Mouse (Mus musculus): ENCODE data around the gene Cd9.

GRCm38 (mm10) chr6:125495361-125495760, 770 bp upstream of the Cd9 start:
- no peak for TF ChIP-seq GABPA (IDR thresholded peaks at IDR 0.05; ENCODE audit: insufficient replicate concordance, low read depth, low read length)
- no peak for TF ChIP-seq E2F4 (IDR thresholded peaks at IDR 0.05; ENCODE audit: insufficient replicate concordance, low read depth, low read length)
- TF ChIP-seq TBP (conservative IDR thresholded peaks at IDR 0.05; ENCODE audit: low read depth, low read length), result no peak
- no peak for TF ChIP-seq MAFK (IDR thresholded peaks at IDR 0.05; ENCODE audit: insufficient replicate concordance, low read length)
- no peak for TF ChIP-seq MAX (IDR thresholded peaks at IDR 0.05; ENCODE audit: low read length)
- no peak for TF ChIP-seq TCF12 (IDR thresholded peaks at IDR 0.05; ENCODE audit: low read depth, low read length)
- TF ChIP-seq HCFC1 (IDR thresholded peaks at IDR 0.05; ENCODE audit: low read depth, low read length), result no peak
- TF ChIP-seq SMC3 (IDR thresholded peaks at IDR 0.05; ENCODE audit: low read depth, low read length), result no peak

Data from CH12.LX (cell line).